Mouse (Mus musculus) thymus, postnatal 4 days (tissue): Measurements from ENCODE around the gene Amdhd2.
A peak's percentile ranks its signal among the peaks of the same experiment; 100 is the strongest.

ENCODE experiments used
- DNase-seq: peaks from one replicate; pipeline ENCODE4 v3.0.0; 2021

Amdhd2 gene

DNA sequence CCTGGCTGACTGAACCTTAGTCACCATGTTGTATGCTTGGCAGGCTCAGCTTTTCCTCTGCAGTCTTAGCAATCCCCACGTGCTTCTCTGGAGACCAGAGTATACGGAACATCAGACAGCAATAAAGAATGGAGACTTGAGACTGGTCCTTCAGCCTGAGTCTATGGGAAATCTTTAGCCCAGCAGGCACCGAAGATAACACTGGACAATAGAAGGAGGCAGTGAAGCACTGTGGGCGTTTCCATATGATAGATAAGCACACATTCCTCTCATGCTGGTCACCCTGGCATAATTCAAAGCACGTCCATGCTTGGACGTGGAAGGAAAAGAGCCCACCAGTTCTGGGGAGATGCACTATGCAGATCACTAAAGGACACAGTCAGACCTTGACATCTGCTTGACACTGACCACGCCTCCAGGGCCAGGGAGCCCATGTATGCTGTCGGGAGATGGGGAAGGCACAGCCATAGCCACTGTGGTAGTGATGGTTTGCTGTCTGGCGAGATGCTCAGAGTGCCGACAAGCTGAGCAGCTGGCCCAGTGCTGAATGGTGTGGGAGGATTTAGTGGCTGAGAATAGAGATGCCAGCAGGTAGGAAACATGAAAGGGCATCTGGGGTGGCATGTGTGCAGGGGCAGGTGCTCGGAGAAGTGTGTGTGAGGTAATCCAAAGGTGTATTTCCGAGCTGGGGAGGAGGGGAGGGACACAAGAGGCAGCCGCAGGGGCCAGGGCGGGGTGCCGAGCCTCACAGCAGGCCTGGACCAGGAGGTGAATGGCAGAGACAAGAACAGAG is 33.7 kb upstream of the Amdhd2 start:
- DNase-seq, result no peak

- DNase-seq, result no peak
Observed at GRCm38 (mm10) chr17:24195349-24195748, 31.8 kb upstream of the Amdhd2 start.

DNA sequence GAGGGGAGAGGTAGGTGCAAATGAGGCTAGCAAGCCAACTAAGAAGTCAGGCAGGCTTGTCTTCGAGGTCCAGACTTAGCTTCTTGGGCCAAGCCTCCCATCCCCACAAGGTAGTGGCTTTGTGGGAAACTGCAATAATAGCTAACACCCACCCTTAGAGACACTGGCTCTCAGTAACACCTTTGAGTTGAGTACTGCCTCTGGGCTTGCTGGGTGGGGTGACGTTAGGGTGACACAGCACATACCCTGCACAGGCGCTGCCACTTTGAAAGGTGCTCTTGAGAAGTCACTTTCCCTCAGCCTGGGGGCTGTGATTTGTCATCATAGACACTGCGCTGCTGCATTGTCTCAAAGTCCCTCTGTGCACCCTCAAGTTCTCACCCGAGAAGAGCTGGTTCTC is 30.2 kb upstream of the Amdhd2 start:
- DNase-seq, result no peak

- DNase-seq, result no peak
Observed at GRCm38 (mm10) chr17:24193268-24193667, 29.7 kb upstream of the Amdhd2 start.

- DNase-seq, result no peak
Observed at GRCm38 (mm10) chr17:24192848-24193247, 29.3 kb upstream of the Amdhd2 start.

DNA sequence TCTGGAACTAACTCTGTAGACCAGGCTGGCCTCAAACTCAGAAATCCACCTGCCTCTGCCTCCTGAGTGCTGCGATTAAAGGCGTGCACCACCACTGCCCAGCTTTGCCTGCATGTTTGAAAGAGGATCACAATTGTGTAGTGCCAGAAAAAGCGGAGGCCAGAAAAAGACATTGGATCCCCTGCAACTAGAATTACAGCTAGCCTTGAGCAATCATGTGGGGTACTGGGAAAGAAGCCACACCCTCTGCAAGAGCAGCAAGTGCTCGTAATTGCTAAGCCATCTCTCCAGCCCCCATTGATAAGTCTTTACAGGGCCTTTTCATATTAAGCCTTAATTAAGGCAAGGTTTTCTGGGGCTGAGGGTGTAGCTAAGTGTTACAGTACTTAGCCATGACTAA is 27.9 kb upstream of the Amdhd2 start:
- DNase-seq, result no peak

- no peak for DNase-seq
Observed at GRCm38 (mm10) chr17:24190934-24191333, 27.4 kb upstream of the Amdhd2 start.

DNA sequence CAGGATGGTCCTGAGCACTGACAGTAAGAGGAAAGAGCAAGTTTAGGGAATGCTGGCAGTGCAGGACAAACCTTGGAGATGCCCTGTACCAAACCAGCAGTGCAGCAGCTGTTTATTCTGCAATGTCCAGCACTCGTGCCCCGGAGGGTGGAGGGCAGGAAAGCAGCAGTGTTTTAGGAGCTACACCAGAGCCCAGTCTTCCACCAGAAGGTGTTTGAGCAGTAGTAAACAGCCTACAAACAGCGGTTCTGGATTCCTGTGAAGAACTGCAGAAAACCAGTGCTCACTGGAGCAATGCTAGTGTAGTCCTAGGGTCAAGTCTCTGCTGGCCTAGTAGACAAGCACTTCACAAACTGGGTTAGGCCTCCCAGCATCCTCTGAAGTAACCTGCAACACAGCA is 10.7 kb upstream of the Amdhd2 start:
- DNase-seq, result no peak

DNA sequence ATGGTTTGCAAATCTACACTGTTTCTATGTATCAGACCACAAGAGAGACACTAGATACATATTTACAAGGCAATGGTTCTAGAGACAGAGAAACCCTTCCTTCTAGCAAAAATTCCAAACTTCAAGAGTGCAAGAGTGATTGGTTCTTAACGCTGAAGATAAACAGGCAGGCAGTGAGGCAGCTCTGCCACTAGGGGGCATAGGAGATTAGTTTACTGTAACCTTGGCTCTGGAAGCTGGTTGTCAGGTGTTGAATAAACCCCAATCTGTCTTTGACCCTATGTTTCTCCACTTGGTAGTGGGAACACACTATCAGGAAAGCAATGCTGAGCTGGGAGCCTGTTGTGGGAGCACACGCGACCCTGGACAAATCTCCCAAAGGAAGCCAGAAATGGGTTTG is 9.9 kb upstream of the Amdhd2 start:
- DNase-seq, result peak; percentile 78

DNA sequence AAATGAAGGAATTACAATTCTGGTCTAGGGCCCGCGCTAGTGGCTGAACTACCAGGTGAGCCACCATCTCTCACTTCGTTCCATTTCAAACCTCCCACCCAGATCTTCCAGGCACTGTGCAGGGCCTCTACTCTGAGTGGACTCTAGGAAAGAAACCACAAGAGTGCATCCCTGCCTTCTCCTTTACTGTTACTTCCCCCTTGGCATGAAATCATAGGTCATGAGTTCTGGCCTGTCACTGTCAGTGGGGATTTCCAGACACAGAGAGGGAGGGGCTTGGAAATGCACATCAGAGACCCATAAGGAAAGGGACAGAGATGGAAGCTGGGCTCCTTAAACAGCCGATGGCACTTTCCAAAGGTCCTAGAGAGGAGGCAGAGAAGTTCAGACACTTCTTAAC is 8.2 kb upstream of the Amdhd2 start:
- no peak for DNase-seq

DNA sequence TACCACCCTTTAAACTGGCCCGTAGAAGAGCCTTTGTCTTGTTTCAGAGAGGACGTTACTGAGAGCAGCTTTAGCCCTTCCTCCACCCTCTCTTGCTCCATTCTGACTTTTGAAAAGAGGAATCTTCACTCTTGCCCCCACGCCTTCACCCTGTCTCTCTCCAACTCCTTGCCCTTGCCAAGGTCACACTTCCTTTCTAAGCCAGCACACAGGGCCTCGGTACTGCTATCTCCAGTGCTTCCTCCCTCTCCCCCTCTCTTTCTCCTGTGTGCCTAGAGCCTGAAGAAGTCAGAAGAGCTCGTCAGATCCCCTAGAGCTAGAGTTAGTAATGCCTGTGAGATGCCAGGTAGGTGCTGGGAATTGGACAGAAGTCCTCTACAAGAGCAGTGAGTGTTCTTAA is 7.2 kb upstream of the Amdhd2 start:
- no peak for DNase-seq

- no peak for DNase-seq
Observed at GRCm38 (mm10) chr17:24170125-24170524, 6.6 kb upstream of the Amdhd2 start.

DNA sequence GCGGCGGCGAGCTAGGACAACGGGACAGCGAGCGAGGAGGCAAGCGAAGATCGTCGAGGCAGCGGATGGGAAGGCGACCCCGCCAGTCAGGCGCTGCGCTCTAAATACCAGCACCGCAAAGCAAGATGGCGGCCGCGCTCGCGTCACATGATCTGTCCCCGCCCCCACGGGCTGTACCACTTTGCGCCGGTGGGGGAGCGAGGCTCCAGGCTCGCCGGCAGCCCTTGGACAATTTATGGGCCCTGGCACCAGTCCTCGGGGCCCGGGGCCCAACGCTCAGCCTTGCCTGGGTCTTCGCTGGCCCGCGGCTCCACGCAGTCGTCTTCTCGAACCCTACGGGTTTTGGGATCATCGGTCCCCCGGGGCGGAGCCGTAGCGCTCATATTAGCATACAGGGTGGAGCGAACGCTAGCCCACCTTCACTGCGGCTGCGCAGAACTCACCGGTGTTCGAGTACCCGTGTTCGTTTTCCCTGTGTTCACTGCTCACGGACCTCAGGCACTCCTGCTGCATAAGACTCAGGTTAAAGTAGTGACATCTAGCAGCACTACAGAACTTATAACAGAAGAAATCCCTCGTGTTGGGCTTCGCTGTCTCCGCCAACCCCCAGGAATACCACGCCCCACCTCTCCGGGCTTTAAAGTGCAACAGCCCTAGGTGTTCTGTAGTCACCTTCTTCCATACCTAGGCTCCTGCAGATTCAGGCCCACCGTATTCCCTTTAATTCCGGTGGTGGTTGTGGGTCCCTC is 5.9 kb upstream of the Amdhd2 start, which contains the start of gene Atp6v0c:
TSS of gene Atp6v0c (minus strand) at position 386 of the 749 bp plus-strand sequence.
- peak; percentile 97 for DNase-seq

DNA sequence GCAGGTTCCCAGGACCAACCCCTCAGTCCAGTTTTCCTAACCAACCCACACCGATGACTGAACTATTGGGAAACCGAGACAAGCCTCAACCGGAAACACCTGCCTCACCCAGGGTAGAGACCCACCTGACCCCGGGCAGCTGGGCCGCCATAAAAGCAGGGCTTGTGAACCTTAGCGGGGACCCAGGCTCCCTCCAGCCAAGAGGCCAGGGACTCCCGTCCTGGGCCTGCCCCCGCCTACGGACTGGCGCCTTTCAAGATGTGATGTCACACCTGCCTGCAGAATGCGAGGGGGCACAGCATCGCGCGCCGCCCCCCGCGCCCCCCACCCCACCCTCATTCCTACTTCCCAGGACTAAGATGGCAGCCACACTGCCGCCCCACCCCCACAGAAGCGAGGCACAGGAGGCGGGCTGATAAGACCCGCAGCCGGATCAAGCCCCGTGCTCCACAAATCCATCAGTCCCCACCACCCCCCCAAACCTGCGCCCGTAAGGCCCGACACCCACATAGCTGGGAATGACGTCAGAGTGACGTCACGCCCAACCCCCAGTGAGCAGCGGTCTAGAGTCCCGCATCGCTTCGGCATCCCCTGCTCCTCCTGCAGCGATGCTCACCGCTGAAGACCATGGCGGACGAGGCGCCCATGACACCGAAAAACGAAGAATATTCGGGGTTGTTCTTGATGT is 5.2 kb upstream of the Amdhd2 start:
- DNase-seq, result peak; percentile 84

- DNase-seq, result no peak
Observed at GRCm38 (mm10) chr17:24167891-24168505, 4.4 kb upstream of the Amdhd2 start.

DNA sequence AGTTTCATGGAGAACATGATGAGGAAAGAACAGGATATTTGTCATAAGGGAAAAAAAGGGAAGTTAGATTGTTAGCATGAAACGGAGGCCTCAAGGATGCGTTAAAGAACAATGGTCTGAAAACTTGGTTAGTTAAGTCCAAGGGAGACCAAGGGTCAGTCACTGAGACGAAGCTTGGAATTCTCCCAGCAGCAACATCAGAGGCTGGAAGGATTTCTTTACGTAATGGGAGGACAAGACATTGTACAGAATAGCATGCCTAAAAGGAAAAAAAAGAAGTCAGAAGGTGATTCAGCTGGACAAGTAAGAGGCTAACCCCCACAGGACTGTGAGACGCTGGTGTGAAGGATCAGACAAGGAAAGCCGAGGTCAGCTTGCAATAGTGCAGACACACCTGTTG is 3.6 kb upstream of the Amdhd2 start:
- no peak for DNase-seq

DNA sequence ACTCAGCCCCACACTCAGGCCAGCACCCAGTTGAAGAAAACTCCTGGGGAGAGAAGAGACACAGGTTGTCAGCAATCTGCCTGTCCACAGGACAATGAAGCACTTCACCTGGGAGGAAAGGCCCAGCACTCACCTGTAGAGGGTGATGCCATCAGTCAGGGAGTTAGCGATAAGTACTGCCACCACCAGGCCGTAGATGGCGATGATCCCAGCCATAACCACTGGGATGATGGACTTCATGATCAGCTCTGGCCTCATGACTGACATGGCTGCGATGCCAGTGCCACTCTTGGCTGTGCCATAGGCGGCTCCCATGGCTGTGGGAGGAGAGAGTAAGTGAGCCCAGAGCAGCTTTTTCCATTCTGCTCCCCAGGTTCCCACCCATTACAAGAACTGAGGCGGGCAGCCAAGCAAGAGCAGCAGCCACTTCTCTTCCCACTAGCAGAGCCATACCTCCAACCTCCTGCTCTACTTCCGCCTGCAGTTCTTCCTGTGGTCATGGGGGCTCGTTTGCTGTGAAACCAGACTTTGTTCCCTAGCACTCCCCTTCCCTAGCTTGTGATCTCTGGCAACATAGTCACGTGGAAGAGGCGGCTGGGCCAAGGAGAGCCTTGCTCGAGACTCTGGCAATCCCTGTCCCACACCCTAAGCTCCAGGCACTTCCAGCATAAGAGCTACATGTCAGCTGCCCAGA is 1.1 kb upstream of the Amdhd2 start:
- no peak for DNase-seq

GRCm38 (mm10) chr17:24162584-24163175 is 886 bp downstream of the Amdhd2 start:
- DNase-seq, result peak; percentile 36

DNA sequence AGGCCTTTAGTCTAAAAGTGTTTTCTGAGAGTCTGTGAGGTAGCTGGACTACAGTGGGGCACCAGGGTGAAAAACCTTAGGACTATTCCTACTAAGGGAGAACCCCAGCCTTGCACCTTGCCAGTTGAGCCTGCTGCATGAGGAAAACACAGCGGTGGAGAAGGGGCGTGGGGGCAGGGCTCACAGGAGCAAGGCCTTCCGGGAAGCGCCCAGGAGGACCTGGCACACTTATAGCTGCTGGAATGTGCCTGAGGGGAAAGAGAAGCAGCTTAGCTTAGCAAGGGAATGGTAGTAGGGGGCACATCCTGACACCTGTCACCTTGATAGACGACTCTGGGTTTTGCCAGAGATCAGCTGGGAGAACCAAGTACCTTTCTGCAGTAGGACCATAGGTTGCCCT is 2.1 kb downstream of the Amdhd2 start:
- DNase-seq, result no peak

GRCm38 (mm10) chr17:24157526-24157925 is 6.0 kb downstream of the Amdhd2 start:
- DNase-seq, result no peak

DNA sequence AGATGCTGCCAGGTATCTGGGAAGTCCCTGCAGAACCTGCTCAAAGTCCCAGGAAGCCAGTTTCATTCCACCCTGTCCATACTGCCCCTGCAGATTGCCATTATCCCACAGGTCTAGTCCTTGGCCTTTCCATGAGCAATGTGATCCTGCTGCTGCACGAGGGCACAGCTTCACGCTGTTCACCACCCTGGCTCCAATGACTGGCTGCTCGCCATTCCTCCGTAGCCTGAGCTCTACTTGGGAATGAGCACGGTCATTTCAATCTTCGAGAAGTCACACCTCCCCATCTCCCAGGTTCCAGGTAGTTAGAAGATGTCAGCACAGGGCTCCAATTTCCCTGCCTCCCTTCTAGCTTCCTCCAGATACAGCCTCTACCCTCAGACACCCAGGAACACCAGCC is 6.4 kb downstream of the Amdhd2 start:
- DNase-seq, result no peak

DNA sequence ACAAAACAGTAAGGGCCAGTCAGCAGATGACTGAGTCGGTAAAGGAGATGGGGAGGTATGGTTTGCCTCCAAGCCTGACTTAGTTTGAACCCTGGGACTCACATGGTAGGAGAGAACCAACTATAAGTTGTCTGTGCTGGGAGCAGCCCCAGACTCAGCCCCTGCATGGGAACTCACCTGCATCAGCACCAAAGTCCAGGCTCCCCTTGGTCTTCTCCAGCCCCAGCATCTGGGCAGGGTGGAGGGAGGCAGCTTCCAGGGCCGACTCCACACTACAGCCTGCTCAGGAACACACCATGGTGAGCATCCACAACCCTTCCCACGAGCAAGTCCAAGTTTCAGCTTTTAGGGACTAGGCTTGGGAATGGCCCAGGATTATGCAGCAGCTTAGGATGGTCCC is 7.2 kb downstream of the Amdhd2 start:
- no peak for DNase-seq
